Mouse (Mus musculus) hindbrain, embryonic 11.5 days (tissue): ENCODE measurements around the gene Trim2. TPM values are rescaled to one million over a fixed set of nuclear protein-coding genes. Genes with fewer than 3 reads are reported as not detected.

ENCODE experiments used
- ATAC-seq: fragments of 200-750 bp; cut with Nextera tagmentation; 2 replicates; pipeline ENCODE4 v1.8.0; 2017; ENCODE audit warnings: mild to moderate bottlenecking, moderate TSS enrichment, moderate library complexity; ENCODE audit not compliant: low FRiP score
- DNase-seq: peaks from one replicate; pipeline ENCODE4 v3.0.0-alpha.2; 2015; ENCODE audit warnings: low spot score
- H3K27ac ChIP-seq: fragments of 300-500 bp; sonication (generic); 2 replicates; pipeline ENCODE4 v1.5.1; 2014; ENCODE audit warnings: mild to moderate bottlenecking, low read depth, low read length
- H3K27me3 ChIP-seq: fragments of 300-500 bp; sonication (generic); 2 replicates; pipeline ENCODE4 v1.6.1; 2014; ENCODE audit warnings: mild to moderate bottlenecking, low read length, moderate library complexity, mixed read lengths; ENCODE audit not compliant: control insufficient read depth, insufficient read depth
- H3K36me3 ChIP-seq: fragments of 300-500 bp; sonication (generic); 2 replicates; pipeline ENCODE4 v1.6.1; 2014; ENCODE audit warnings: mild to moderate bottlenecking, low read length, moderate library complexity, mixed read lengths; ENCODE audit not compliant: control insufficient read depth, insufficient read depth
- H3K4me1 ChIP-seq: fragments of 300-500 bp; sonication (generic); replicated peaks from 2 replicates; pipeline ENCODE4 v1.6.1; 2014; ENCODE audit warnings: low read length, mixed read lengths; ENCODE audit not compliant: control insufficient read depth, insufficient read depth
- H3K4me2 ChIP-seq: fragments of 300-500 bp; sonication (generic); replicated peaks from 2 replicates; pipeline ENCODE4 v1.6.1; 2014; ENCODE audit warnings: mild to moderate bottlenecking, low read depth, low read length
- H3K4me3 ChIP-seq: fragments of 300-500 bp; sonication (generic); 2 replicates; pipeline ENCODE4 v1.5.1; 2014; ENCODE audit warnings: low read depth, low read length
- H3K9ac ChIP-seq: fragments of 300-500 bp; sonication (generic); 2 replicates; pipeline ENCODE4 v1.6.1; 2014; ENCODE audit warnings: low read depth, low read length
- H3K9me3 ChIP-seq: fragments of 300-500 bp; sonication (generic); 2 replicates; pipeline ENCODE4 v1.6.1; 2016; ENCODE audit warnings: low read length; ENCODE audit not compliant: control insufficient read depth
- WGBS: fragments of 180-500 bp; shearing (Covaris S2); extraction: QIAGEN DNeasy Blood & Tissue Kit; methylation state at CpG from one replicate; pipeline ENCODE4 v1.1.7; 2014; 5-methylcytosine and 5-hydroxymethylcytosine counted together
- polyA plus RNA-seq: library from polyadenylated mRNA; unstranded; fragments of >200 nt; fragmentation: Nextera tagmentation; extraction: Ambion mirVana; gene quantifications from 2 replicates; pipeline ENCODE4 v1.2.1, GENCODE M21; 2014

Trim2 gene
- polyA plus RNA-seq, 1 experiment from 2014 or later: 104 TPM

GRCm38 (mm10) chr3:84211340-84211875, 95.3 kb downstream of the Trim2 start:
- no peaks in the 10 kb centered on the region for H3K4me1 ChIP-seq
- 0 out of 2 replicates have a peak, but pooled peaks cover 2% of the 10 kb centered on the region for H3K36me3 ChIP-seq
- 94% methylated on average over 7 of the region's 7 CpGs for WGBS
- no peaks in the 10 kb centered on the region for H3K9me3 ChIP-seq
- H3K4me2 ChIP-seq: no peak overlapping the region
- H3K27me3 ChIP-seq: no peaks in the 10 kb centered on the region
- H3K27ac ChIP-seq: no peak overlapping the region
- ATAC-seq (no peak), DNase-seq (no peak)
- H3K9ac ChIP-seq: no peak overlapping the region
- H3K4me3 ChIP-seq: no peak overlapping the region

GRCm38 (mm10) chr3:84208917-84209513, 97.7 kb downstream of the Trim2 start:
- H3K36me3 ChIP-seq: 0 out of 2 replicates have a peak, but pooled peaks cover 2% of the 10 kb centered on the region
- ATAC-seq: no peak
- DNase-seq: no peak

GRCm38 (mm10) chr3:84208475-84208874, 98.2 kb downstream of the Trim2 start:
- no peaks in the 10 kb centered on the region for H3K27me3 ChIP-seq
- no peak overlapping the region for H3K9ac ChIP-seq
- no peak overlapping the region for H3K4me2 ChIP-seq
- H3K27ac ChIP-seq: no peak overlapping the region
- DNase-seq: no peak
- 96% methylated on average over 7 of the region's 7 CpGs for WGBS
- H3K36me3 ChIP-seq: 0 out of 2 replicates have a peak, but pooled peaks cover 2% of the 10 kb centered on the region
- ATAC-seq: no peak
- no peaks in the 10 kb centered on the region for H3K9me3 ChIP-seq
- H3K4me1 ChIP-seq: no peaks in the 10 kb centered on the region
- no peak overlapping the region for H3K4me3 ChIP-seq

More at GRCm38 (mm10) chr3:84208917-84209513, 97.7 kb downstream of the Trim2 start:
- 95% methylated on average over 7 of the region's 7 CpGs for WGBS
- no peak overlapping the region for H3K27ac ChIP-seq
- no peaks in the 10 kb centered on the region for H3K27me3 ChIP-seq
- no peak overlapping the region for H3K9ac ChIP-seq
- no peak overlapping the region for H3K4me2 ChIP-seq
- H3K4me1 ChIP-seq: no peaks in the 10 kb centered on the region
- H3K4me3 ChIP-seq: no peak overlapping the region
- no peaks in the 10 kb centered on the region for H3K9me3 ChIP-seq

- DNase-seq (no peak), ATAC-seq (no peak)
- Histone ChIP-seq H3K4me1 (no peaks in the 10 kb centered on the region), H3K9ac (no peak overlapping the region), H3K4me2 (no peak overlapping the region), H3K27me3 (no peaks in the 10 kb centered on the region), H3K4me3 (no peak overlapping the region), H3K9me3 (no peaks in the 10 kb centered on the region), H3K36me3 (0 out of 2 replicates have a peak, but pooled peaks cover 2% of the 10 kb centered on the region), H3K27ac (no peak overlapping the region)
- WGBS: 74% methylated on average over 2 of the region's 2 CpGs
Observed at GRCm38 (mm10) chr3:84207366-84207765, 99.3 kb downstream of the Trim2 start.

- Histone ChIP-seq H3K9ac (no peak overlapping the region), H3K4me1 (no peaks in the 10 kb centered on the region), H3K36me3 (0 out of 2 replicates have a peak, but pooled peaks cover 2% of the 10 kb centered on the region), H3K4me2 (no peak overlapping the region), H3K27ac (no peak overlapping the region), H3K9me3 (no peaks in the 10 kb centered on the region), H3K27me3 (no peaks in the 10 kb centered on the region), H3K4me3 (no peak overlapping the region)
- ATAC-seq (no peak), DNase-seq (no peak)
- 92% methylated on average over 3 of the region's 3 CpGs for WGBS
Observed at GRCm38 (mm10) chr3:84206106-84206505, 100.6 kb downstream of the Trim2 start.

GRCm38 (mm10) chr3:84205650-84206049, 101.0 kb downstream of the Trim2 start:
- no peaks in the 10 kb centered on the region for H3K4me1 ChIP-seq
- DNase-seq: no peak
- 86% methylated on average over 6 of the region's 6 CpGs for WGBS
- no peak overlapping the region for H3K27ac ChIP-seq
- no peaks in the 10 kb centered on the region for H3K27me3 ChIP-seq
- H3K9ac ChIP-seq: no peak overlapping the region
- no peak for ATAC-seq
- 0 out of 2 replicates have a peak, but pooled peaks cover 2% of the 10 kb centered on the region for H3K36me3 ChIP-seq
- no peaks in the 10 kb centered on the region for H3K9me3 ChIP-seq
- H3K4me3 ChIP-seq: no peak overlapping the region
- H3K4me2 ChIP-seq: no peak overlapping the region

GRCm38 (mm10) chr3:84204640-84205039, 102.0 kb downstream of the Trim2 start:
- ATAC-seq (no peak), DNase-seq (no peak)
- H3K27ac ChIP-seq: no peak overlapping the region
- H3K36me3 ChIP-seq: 0 out of 2 replicates have a peak, but pooled peaks cover 2% of the 10 kb centered on the region
- no peaks in the 10 kb centered on the region for H3K4me1 ChIP-seq
- no peak overlapping the region for H3K4me2 ChIP-seq
- no peaks in the 10 kb centered on the region for H3K27me3 ChIP-seq
- H3K4me3 ChIP-seq: no peak overlapping the region
- H3K9me3 ChIP-seq: no peaks in the 10 kb centered on the region
- H3K9ac ChIP-seq: no peak overlapping the region
- WGBS: 89% methylated on average over 5 of the region's 5 CpGs

- Histone ChIP-seq H3K36me3 (no peaks in the 10 kb centered on the region), H3K9me3 (no peaks in the 10 kb centered on the region), H3K4me1 (no peaks in the 10 kb centered on the region), H3K27me3 (no peaks in the 10 kb centered on the region), H3K4me3 (no peak overlapping the region), H3K9ac (no peak overlapping the region), H3K27ac (0 out of 2 replicates have a peak overlapping the region, but pooled peaks have one; percentile 51), H3K4me2 (no peak overlapping the region)
- 71% methylated on average over 13 of the region's 13 CpGs for WGBS
- peak; percentile 43 for DNase-seq
- peak; percentile 83 for ATAC-seq
Observed at GRCm38 (mm10) chr3:84200559-84201420, 105.9 kb downstream of the Trim2 start.
